ENCODE assay signal across 17 mouse cellular contexts in the genomic region with DNA sequence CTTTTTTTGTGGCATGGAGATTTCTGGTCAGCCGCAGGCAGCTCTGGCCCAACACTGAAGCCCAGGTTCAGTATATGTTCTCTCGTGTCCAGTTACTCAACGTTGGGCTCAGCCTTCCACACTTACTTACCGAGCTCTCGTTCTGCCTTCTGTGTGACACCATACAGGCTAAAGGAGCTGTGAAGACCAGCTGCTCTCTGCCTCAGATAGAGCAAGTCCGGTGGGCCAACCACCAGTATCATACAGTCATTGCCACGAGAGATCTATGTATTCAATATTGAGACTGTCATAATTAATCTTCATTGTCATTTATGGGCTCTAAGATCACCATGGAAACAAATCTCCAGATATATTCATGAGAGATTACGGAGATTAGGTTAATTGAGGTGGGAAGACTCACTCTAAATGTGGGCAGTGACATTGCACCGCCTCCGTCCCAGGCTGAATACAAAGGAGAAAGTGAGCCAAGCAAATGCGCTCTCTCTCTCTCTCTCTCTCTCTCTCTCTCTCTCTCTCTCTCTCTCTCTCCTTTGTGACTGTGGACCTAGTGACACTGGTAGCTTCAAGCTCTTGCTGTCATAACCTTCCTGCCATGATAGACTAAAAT.
DNase-seq lines count a peak whose midpoint lies in the region; ATAC-seq lines count a peak whose summit lies in the region.
"Had no signal": no experiment of that assay in that cellular context is flagged by ENCODE, and none has a peak within 500 bp of the region (broad histone marks: within the 10 kb centered on the region; RNA-seq: fewer than 3 reads in every experiment).

No protein-coding gene starts in this region.

- H3K27ac ChIP-seq in forebrain, embryonic 12.5 days, result peak overlapping the region; percentile 63
- H3K27ac ChIP-seq in forebrain, embryonic 16.5 days (ENCODE audit: low read length), result no peak overlapping the region
- H3K27ac ChIP-seq in hindbrain, embryonic 11.5 days (ENCODE audit: low read depth, low read length), result no peak overlapping the region
- H3K27ac ChIP-seq in midbrain, embryonic 12.5 days (replicated peaks), result 0 out of 2 replicates have a peak overlapping the region, but pooled peaks have one; percentile 30
- H3K27ac ChIP-seq: embryonic facial prominence, embryonic 15.5 days had no signal

- ATAC-seq in forebrain, embryonic 12.5 days (ENCODE audit: low FRiP score), result peak; percentile 46; the same call in 1 of the 2 replicates
- no peak; the same call in 1 of the 2 replicates for ATAC-seq in forebrain, embryonic 16.5 days
- ATAC-seq in hindbrain, embryonic 11.5 days (ENCODE audit: low FRiP score), result peak; percentile 56
- 0 out of 2 replicates have a peak, but pooled peaks have one; percentile 47 for ATAC-seq in midbrain, embryonic 12.5 days (ENCODE audit: low FRiP score, low read depth)
- ATAC-seq: activated CD4-positive, CD25-positive, alpha-beta regulatory T cell, adult 4 months had no signal

- H3K4me3 ChIP-seq in forebrain, embryonic 12.5 days (replicated peaks), result no peak overlapping the region
- no peak overlapping the region for H3K4me3 ChIP-seq in forebrain, embryonic 16.5 days (replicated peaks; ENCODE audit: low read length)
- no peak overlapping the region for H3K4me3 ChIP-seq in hindbrain, embryonic 11.5 days (ENCODE audit: low read depth, low read length)
- no peak overlapping the region for H3K4me3 ChIP-seq in midbrain, embryonic 12.5 days
- H3K4me3 ChIP-seq: embryonic facial prominence, embryonic 15.5 days had no signal

- no peak overlapping the region for H3K4me2 ChIP-seq in forebrain, embryonic 12.5 days
- no peak overlapping the region for H3K4me2 ChIP-seq in forebrain, embryonic 16.5 days (ENCODE audit: low read length)
- no peak overlapping the region for H3K4me2 ChIP-seq in hindbrain, embryonic 11.5 days (replicated peaks; ENCODE audit: low read depth, low read length)
- H3K4me2 ChIP-seq in midbrain, embryonic 12.5 days (replicated peaks), result no peak overlapping the region
- H3K4me2 ChIP-seq: embryonic facial prominence, embryonic 15.5 days; liver, embryonic 11.5 days; lung, embryonic 14.5 days had no signal

- H3K9me3 ChIP-seq in forebrain, embryonic 12.5 days, result no peaks in the 10 kb centered on the region
- no peaks in the 10 kb centered on the region for H3K9me3 ChIP-seq in forebrain, embryonic 16.5 days (ENCODE audit: control insufficient read depth, low read length)
- H3K9me3 ChIP-seq in hindbrain, embryonic 11.5 days (ENCODE audit: control insufficient read depth, low read length), result no peaks in the 10 kb centered on the region
- H3K9me3 ChIP-seq in midbrain, embryonic 12.5 days, result no peaks in the 10 kb centered on the region
- H3K9me3 ChIP-seq: embryonic facial prominence, embryonic 15.5 days had no signal

- no peak for DNase-seq in hindbrain, embryonic 11.5 days (ENCODE audit: low spot score)
- DNase-seq in retina, embryonic 14.5 days (ENCODE audit: low spot score), result peak; percentile 75
- no peak for DNase-seq in right cerebral cortex, postnatal 14 days
- no peak for DNase-seq in embryo, embryonic 11 days
- no peak for DNase-seq in gastrocnemius, postnatal 10 days
- DNase-seq: gastrocnemius, postnatal 14 days; kidney, adult 11 months; layer of hippocampus, postnatal 36 days; left cerebral cortex, postnatal 4 days; lung, embryonic 14.5 days; thymus, adult 2 months had no signal

- 20% methylated on average over 11 of the region's 11 CpGs for WGBS in forebrain, embryonic 12.5 days
- WGBS in forebrain, embryonic 16.5 days, result 19% methylated on average over 11 of the region's 11 CpGs
- 62% methylated on average over 11 of the region's 11 CpGs for WGBS in hindbrain, embryonic 11.5 days
- WGBS in midbrain, embryonic 12.5 days, result 25% methylated on average over 11 of the region's 11 CpGs

- H3K9ac ChIP-seq in forebrain, embryonic 12.5 days, result no peak overlapping the region
- H3K9ac ChIP-seq in forebrain, embryonic 16.5 days (replicated peaks; ENCODE audit: low read depth, low read length), result no peak overlapping the region
- H3K9ac ChIP-seq in hindbrain, embryonic 11.5 days (ENCODE audit: low read depth, low read length), result no peak overlapping the region
- no peak overlapping the region for H3K9ac ChIP-seq in midbrain, embryonic 12.5 days (replicated peaks)
- H3K9ac ChIP-seq: embryonic facial prominence, embryonic 15.5 days; lung, embryonic 14.5 days had no signal

- no peaks in the 10 kb centered on the region for H3K36me3 ChIP-seq in forebrain, embryonic 12.5 days (replicated peaks)
- H3K36me3 ChIP-seq in forebrain, embryonic 16.5 days (ENCODE audit: control insufficient read depth, insufficient read depth), result no peaks in the 10 kb centered on the region
- no peaks in the 10 kb centered on the region for H3K36me3 ChIP-seq in hindbrain, embryonic 11.5 days (ENCODE audit: control insufficient read depth, insufficient read depth, low read length)
- H3K36me3 ChIP-seq in midbrain, embryonic 12.5 days, result no peaks in the 10 kb centered on the region
- H3K36me3 ChIP-seq: embryonic facial prominence, embryonic 15.5 days had no signal

- H3K27me3 ChIP-seq in forebrain, embryonic 12.5 days, result no peaks in the 10 kb centered on the region
- no peaks in the 10 kb centered on the region for H3K27me3 ChIP-seq in forebrain, embryonic 16.5 days (replicated peaks; ENCODE audit: control insufficient read depth, insufficient read depth, low read length)
- H3K27me3 ChIP-seq in hindbrain, embryonic 11.5 days (ENCODE audit: control insufficient read depth, insufficient read depth, low read length), result no peaks in the 10 kb centered on the region
- H3K27me3 ChIP-seq in midbrain, embryonic 12.5 days, result no peaks in the 10 kb centered on the region
- H3K27me3 ChIP-seq: embryonic facial prominence, embryonic 15.5 days had no signal

- H3K4me1 ChIP-seq in forebrain, embryonic 12.5 days, result peaks cover 16% of the 10 kb centered on the region
- peaks cover 18% of the 10 kb centered on the region for H3K4me1 ChIP-seq in forebrain, embryonic 16.5 days (replicated peaks; ENCODE audit: control insufficient read depth, insufficient read depth, low read length)
- H3K4me1 ChIP-seq in hindbrain, embryonic 11.5 days (replicated peaks; ENCODE audit: control insufficient read depth, insufficient read depth, low read length), result no peaks in the 10 kb centered on the region
- H3K4me1 ChIP-seq in midbrain, embryonic 12.5 days, result peaks cover 19% of the 10 kb centered on the region
- H3K4me1 ChIP-seq: embryonic facial prominence, embryonic 15.5 days had no signal

Comparison
In these comparisons a context has a peak if more than half of its experiments do, and no peak if none do; other contexts are left out.
1. H3K27ac ChIP-seq: peak in forebrain, embryonic 12.5 days (single experiment) and midbrain, embryonic 12.5 days (single experiment); none in forebrain, embryonic 16.5 days (single experiment) and hindbrain, embryonic 11.5 days (single experiment).